Mouse (Mus musculus) retina, adult 2 months (tissue): ENCODE measurements around the gene U2af1l4.

Source experiments
- DNase-seq: peaks from one replicate; pipeline ENCODE4 v3.0.0-alpha.2; 2012; ENCODE audit warnings: low read depth, low spot score

U2af1l4 gene

GRCm38 (mm10) chr7:30610043-30610442 is 46.9 kb downstream of the U2af1l4 start:
- no peak for DNase-seq

- DNase-seq, result no peak
These were observed 49.7 kb downstream of the U2af1l4 start, which contains the start of gene Upk1a for GRCm38 (mm10) chr7:30612654-30613402. Gene Upk1a, minus strand, starts transcription at chr7:30612847.

GRCm38 (mm10) chr7:30613529-30614112 is 50.5 kb downstream of the U2af1l4 start:
- no peak for DNase-seq

GRCm38 (mm10) chr7:30614454-30614853 is 51.4 kb downstream of the U2af1l4 start:
- no peak for DNase-seq
